In genomic region chr2:85061107-85061541, GRCm38 (mm10) we compare ENCODE assay signal across 8 mouse cellular contexts. TPM values are rescaled to one million over a fixed set of nuclear protein-coding genes. Genes with fewer than 3 reads are reported as not detected.
DNase-seq lines count a peak whose midpoint lies in the region; ATAC-seq and TF ChIP-seq lines count a peak whose summit lies in the region.

No protein-coding gene starts in this region.

- peak overlapping the region; percentile 82 for H3K4me3 ChIP-seq in gastrocnemius, adult 2 months
- peak overlapping the region; percentile 21 to 41 for H3K4me3 ChIP-seq in heart, embryonic 14.5 days (ENCODE audit: control insufficient read depth in 1 of 2, insufficient read depth in 1 of 2, low read depth in 1 of 2, low read length in 2 of 2)

- no peaks in the 10 kb centered on the region for H3K27me3 ChIP-seq in heart, embryonic 14.5 days (ENCODE audit: control insufficient read depth, insufficient read depth, low read length)

- peaks cover 10 to 16% of the 10 kb centered on the region in 2 experiments; a peak in 3 of 4 replicates for H3K4me1 ChIP-seq in heart, embryonic 14.5 days (ENCODE audit: control insufficient read depth in 2 of 2, insufficient read depth in 2 of 2, low read length in 2 of 2)

- WGBS in heart, embryonic 14.5 days, result 20% methylated on average over 10 of the region's 10 CpGs

- peaks cover 65% of the 10 kb centered on the region for H3K36me3 ChIP-seq in heart, embryonic 14.5 days (ENCODE audit: control insufficient read depth, insufficient read depth, low read length)

- no peak for TF ChIP-seq CTCF in gastrocnemius, adult 2 months (IDR thresholded peaks at IDR 0.05)

- peak overlapping the region; percentile 69 for H3K9ac ChIP-seq in heart, embryonic 14.5 days (ENCODE audit: low read length)

- 0 out of 2 replicates have a peak, but pooled peaks have one; percentile 5 for ATAC-seq in heart, embryonic 14.5 days (ENCODE audit: insufficient number of reproducible peaks, insufficient read depth, low FRiP score, low read depth)
- ATAC-seq in megakaryocyte-erythroid progenitor cell, adult 5-6 weeks (replicated peaks; ENCODE audit: low FRiP score, low TSS enrichment, poor library complexity, severe bottlenecking), result 0 out of 2 replicates have a peak, but pooled peaks have one; percentile 4

- intact Hi-C loops in gastrocnemius, adult 2 months (cut with DNase I), result loop anchor here (2.0 kb wide), 1 partner anchor 40 kb away; no protein-coding TSS in a partner anchor

- H3K27ac ChIP-seq in gastrocnemius, adult 2 months, result peak overlapping the region; percentile 82
- no peak overlapping the region for H3K27ac ChIP-seq in heart, embryonic 14.5 days (replicated peaks in 1 of 2; ENCODE audit: control insufficient read depth in 1 of 2, insufficient read depth in 1 of 2, low read depth in 2 of 2, low read length in 2 of 2)

- peak; percentile 68 for DNase-seq in gastrocnemius, adult 2 months
- no peak for DNase-seq in gastrocnemius, postnatal 10 days
- DNase-seq in adrenal gland, adult 8-10 months, result peak; percentile 56
- DNase-seq in kidney, postnatal 36 days, result peak; percentile 77 to 86
- no peak for DNase-seq in frontal cortex, postnatal 36 days (ENCODE audit: low spot score in 2 of 2)
- DNase-seq in frontal cortex, postnatal 14 days (ENCODE audit: low spot score in 2 of 2), result no peak

- H3K9me3 ChIP-seq in heart, embryonic 14.5 days (ENCODE audit: control insufficient read depth, low read length), result no peaks in the 10 kb centered on the region

- H3K4me2 ChIP-seq in heart, embryonic 14.5 days (ENCODE audit: low read length), result peak overlapping the region; percentile 82

RNA-seq across cellular contexts. Expression of gene Tnks1bp1, which starts 13.3 kb away (rescaled TPM):
- 10 to 100 TPM; 23.3 to 29.7 TPM for total RNA-seq in gastrocnemius, adult 2 months (2021)
- 10 to 100 TPM; 52.1 to 69.1 TPM for total RNA-seq in gastrocnemius, postnatal 10 days (2021)
- total RNA-seq in adrenal gland, adult 8-10 months (2022), result 100 to 1,000 TPM; 103 to 135 (median 120) TPM
- 7.3 and 7.7 TPM in 2 replicates for polyA plus RNA-seq in heart, embryonic 14.5 days (2014; fragmentation: Nextera tagmentation; extraction: Ambion mirVana)
- total RNA-seq in megakaryocyte-erythroid progenitor cell, adult 5-6 weeks (2014; fragmentation: Nextera tagmentation), result 0.20 and 1.2 TPM in 2 replicates
- total RNA-seq in megakaryocyte-erythroid progenitor cell, adult 5-6 weeks (2017), result 0.69 and 1.0 TPM in 2 replicates

RNA-seq across cellular contexts. Expression of gene P2rx3, which starts 23.9 kb away (rescaled TPM):
- total RNA-seq in gastrocnemius, adult 2 months (2021), result under 1 TPM; 0.36 to 0.59 TPM
- total RNA-seq in gastrocnemius, postnatal 10 days (2021), result under 1 TPM; 0.88 to 0.92 TPM
- 1 to 10 TPM in 3 of 4 experiments, under 1 TPM in 1; 0.83 to 1.8 (median 1.3) TPM for total RNA-seq in adrenal gland, adult 8-10 months (2022)
- 0.69 TPM in 1 of 2 replicates, not detected in the other for polyA plus RNA-seq in heart, embryonic 14.5 days (2014; fragmentation: Nextera tagmentation; extraction: Ambion mirVana)
- total RNA-seq in megakaryocyte-erythroid progenitor cell, adult 5-6 weeks (2014; fragmentation: Nextera tagmentation), result 1.1 and 2.0 TPM in 2 replicates
- total RNA-seq in megakaryocyte-erythroid progenitor cell, adult 5-6 weeks (2017), result not detected in 2 replicates

RNA-seq across cellular contexts. Expression of gene Ssrp1, which starts 24.1 kb away (rescaled TPM):
- 10 to 100 TPM; 28.5 to 30.8 TPM for total RNA-seq in gastrocnemius, adult 2 months (2021)
- total RNA-seq in gastrocnemius, postnatal 10 days (2021), result 10 to 100 TPM; 50.9 to 66.6 TPM
- 100 to 1,000 TPM; 130 to 156 (median 142) TPM for total RNA-seq in adrenal gland, adult 8-10 months (2022)
- polyA plus RNA-seq in heart, embryonic 14.5 days (2014; fragmentation: Nextera tagmentation; extraction: Ambion mirVana), result 124 and 130 TPM in 2 replicates
- total RNA-seq in megakaryocyte-erythroid progenitor cell, adult 5-6 weeks (2014; fragmentation: Nextera tagmentation), result 245 and 274 TPM in 2 replicates
- total RNA-seq in megakaryocyte-erythroid progenitor cell, adult 5-6 weeks (2017), result 432 and 481 TPM in 2 replicates

Comparison
In these comparisons a context has a peak if more than half of its experiments do, and no peak if none do; other contexts are left out.
1. DNase-seq: peak in gastrocnemius, adult 2 months (single experiment), adrenal gland, adult 8-10 months (single experiment) and kidney, postnatal 36 days (2 of 2); none in gastrocnemius, postnatal 10 days (single experiment), frontal cortex, postnatal 36 days (0 of 2) and frontal cortex, postnatal 14 days (0 of 2).
2. RNA of gene Tnks1bp1, which starts 13.3 kb away (total RNA-seq): 103 to 135 TPM in adrenal gland, adult 8-10 months, 52.1 to 69.1 TPM in gastrocnemius, postnatal 10 days and 23.3 to 29.7 TPM in gastrocnemius, adult 2 months; 0.20 to 1.2 TPM in megakaryocyte-erythroid progenitor cell, adult 5-6 weeks; every median in the first group is over 10 times any median in the second.